Mouse (Mus musculus) right cerebral cortex, postnatal 10 days (tissue): ENCODE results near the gene Msx3.

ENCODE experiments used
- DNase-seq, 2 experiments: peaks; one replicate each; pipeline ENCODE4 v3.0.0; 2021; ENCODE audit warnings: low spot score in 2 of 2

Msx3 gene

DNA sequence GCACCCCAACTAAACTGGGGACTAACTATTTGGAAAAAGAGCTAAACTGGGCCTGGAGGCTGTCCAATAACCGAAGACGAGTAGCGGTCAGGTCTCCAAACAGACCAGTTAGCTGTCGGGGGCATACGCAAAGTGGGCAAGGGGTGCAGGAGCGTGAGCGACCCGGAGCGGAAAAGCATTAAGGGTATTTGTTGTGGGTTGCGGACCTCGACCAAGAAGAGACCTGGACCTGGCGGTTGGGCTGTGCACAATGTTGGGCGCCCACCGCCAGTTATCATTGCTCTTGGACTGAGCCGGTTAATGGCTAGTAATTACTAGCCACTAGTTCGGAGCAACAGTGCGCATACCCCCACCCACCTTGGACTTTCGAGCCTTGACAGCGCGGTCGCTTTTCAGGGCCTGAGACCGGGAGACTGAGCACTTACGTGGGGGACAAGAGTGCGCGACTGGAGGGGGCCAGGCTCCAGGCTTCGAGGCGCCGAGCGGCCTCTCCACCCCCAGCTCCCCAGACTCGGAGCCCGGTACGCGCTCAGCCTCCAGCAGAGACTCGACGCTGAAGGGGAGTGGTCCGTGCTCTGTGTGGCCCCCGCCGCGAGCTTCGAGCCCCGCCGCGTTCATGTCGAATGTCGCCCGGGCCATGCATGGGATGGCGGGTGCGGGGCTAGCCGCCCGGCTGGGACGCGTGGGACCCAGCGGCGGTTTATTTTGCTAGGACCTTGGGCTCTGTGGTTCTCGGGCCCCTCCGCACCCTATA, at the start of gene Msx3:
Gene Msx3, minus strand, starts transcription at position 729 of the 754 bp plus-strand sequence.
- DNase-seq, result no peak

GRCm38 (mm10) chr7:140098466-140098865, 49.6 kb upstream of the Msx3 start:
- no peak for DNase-seq

- DNase-seq, result no peak
Measured at GRCm38 (mm10) chr7:140096055-140096454, 47.2 kb upstream of the Msx3 start.

GRCm38 (mm10) chr7:140095556-140095955, 46.7 kb upstream of the Msx3 start:
- DNase-seq, result no peak

DNA sequence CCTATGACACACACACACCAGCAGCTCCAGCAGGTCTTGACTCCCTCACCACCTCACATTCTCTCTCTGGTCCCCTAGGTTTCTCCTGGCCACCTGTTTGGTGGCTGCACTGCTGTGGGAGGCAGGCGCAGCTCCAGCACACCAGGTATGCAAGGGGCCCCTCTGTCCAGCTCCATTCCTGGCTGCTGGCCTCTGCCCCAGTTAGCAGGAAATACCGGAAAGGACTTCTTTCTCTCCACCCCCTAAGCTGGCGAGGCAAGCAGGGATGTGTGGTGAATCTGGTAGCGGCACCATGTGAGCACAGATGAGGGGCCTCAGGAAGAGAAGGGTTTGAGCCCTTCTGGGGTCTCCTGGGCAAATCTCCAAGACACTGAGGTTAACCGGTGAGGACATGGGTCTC, 46.1 kb upstream of the Msx3 start:
- no peak for DNase-seq

DNA sequence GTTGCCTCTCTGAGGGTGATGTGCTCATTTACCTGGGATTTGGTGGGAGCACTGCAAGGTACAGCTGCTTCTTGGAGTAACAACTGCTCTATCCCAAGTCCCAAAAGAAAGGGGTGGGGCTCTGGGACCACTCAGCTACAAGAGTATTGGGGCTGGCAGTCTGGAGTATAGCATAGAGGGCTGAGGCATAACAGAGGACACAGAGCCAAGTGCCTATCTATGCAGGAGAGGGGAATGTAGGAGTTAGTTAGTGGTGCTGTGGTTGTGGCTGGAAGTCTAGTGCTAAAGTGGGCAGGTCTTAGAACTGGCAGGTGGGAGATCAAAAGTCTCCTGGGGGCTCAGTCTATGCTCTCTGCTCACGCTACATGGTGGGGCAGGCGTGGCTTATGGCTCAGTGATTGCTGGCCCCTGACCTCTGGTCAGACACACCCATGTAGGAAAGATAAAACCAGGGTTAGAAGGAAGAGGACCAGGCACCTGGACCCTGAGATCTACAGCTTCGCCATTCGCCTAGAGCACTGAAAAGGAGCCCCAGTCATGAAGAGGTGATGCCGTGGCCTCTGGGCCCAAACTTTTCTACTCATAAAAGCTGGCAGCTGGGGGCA, 44.1 kb upstream of the Msx3 start, which contains the start of gene Prap1:
Gene Prap1, plus strand, starts transcription at position 472 of the 605 bp plus-strand sequence.
- DNase-seq, result no peak

- DNase-seq, result no peak
Measured at GRCm38 (mm10) chr7:140090601-140091000, 41.7 kb upstream of the Msx3 start.

GRCm38 (mm10) chr7:140082242-140082678, 33.4 kb upstream of the Msx3 start, which contains the start of gene Caly:
Gene Caly, minus strand, starts transcription at chr7:140082548.
- peak; percentile 95 to 97 for DNase-seq

DNA sequence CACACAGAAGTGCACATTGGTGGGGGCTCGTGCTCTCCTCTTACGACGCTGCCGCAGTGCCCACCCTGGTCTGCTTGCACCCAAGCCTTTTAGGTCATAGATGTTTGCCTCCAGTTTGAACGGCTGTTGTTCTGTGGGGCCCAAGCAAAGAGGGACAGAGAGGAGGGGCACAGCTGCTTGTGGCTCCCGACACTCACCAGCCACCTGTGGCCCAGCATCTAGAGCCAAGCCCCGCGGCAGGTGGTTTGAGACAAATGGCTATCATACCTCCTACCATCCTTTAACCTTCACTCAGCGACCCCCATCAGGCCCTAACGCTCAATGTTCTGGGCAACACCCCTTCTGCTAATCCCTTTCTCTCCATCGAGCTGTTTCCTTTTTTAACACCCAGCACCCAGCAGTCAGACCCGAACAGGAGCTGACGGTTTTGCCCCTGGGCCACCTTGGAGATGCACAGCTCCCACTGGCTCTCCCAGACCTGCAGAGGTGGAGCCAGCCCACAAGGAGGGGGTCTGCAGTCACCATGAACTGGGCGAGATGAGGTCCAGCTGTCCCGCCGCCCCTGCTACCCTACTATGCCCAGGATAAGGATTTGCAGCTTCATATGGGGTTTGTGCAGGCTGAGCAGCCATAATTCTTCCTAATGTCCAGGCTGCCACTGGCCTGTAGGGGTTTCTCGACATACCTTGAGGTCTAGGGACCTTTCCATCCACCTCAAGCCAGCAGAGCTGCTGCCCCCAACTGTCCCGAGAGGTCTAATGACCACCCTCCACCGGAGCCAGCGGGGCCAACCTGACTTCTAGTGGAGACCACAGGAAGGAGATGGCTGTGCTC, 32.7 kb upstream of the Msx3 start:
- DNase-seq, result peak; percentile 60 to 74

GRCm38 (mm10) chr7:140080503-140081156, 31.7 kb upstream of the Msx3 start:
- peak; percentile 96 to 97 for DNase-seq

- peak; percentile 77 to 83 for DNase-seq
Measured at GRCm38 (mm10) chr7:140078711-140079110, 29.8 kb upstream of the Msx3 start.

GRCm38 (mm10) chr7:140077698-140078097, 28.8 kb upstream of the Msx3 start:
- DNase-seq, result no peak

DNA sequence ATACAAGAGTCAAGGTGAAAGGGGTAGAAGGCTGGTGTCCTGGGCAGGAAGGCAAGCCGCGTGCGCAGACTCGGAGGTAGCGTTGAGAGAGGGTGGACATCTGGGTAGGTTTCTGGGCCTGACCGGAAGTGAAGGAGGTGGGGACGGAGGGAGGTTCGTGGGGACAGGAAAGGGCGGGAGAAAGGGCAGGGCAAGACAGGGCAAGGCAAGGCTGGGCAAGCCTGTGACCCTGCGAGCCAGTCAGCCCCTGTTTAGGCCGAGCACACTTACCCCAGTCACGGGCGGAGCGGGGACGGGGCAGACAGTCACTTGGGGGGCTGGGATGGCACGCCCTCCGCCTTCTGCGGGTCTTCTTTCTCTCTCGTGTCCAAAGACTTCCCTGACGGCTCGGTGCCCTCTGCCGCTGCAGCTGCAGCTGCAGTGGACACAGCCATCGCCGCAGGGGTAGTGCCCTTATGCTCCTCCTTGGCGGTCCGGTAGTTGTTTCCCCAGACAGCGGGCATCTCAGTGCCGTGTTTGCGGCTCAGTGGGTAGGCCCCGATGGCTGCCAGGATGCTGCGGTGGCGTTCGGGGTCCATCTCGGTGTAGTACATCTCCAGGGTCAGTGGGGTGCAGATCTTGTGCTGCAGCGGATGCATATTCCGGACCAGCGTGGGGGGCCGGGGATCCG, 21.3 kb upstream of the Msx3 start:
- DNase-seq, result no peak

GRCm38 (mm10) chr7:140067397-140067796, 18.5 kb upstream of the Msx3 start:
- no peak for DNase-seq

DNA sequence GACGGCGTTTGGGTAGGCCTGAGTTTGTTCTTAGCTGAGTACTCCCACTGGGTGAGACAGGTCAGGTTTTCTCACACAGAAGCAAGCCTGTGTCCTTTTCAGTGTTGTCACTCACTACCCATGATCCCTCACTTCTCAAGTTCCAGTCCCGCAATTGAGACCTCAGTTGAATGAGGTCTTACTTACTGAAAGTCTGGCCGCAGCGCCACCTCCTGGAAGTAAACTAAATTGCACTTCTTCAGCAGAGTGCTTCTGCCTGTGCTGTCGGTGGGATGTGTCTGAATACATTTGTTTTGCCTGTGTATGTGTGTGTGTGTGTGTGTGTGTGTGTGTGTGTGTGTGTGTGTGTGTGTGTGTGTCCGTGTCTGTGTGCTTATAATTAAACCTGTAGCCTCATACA, 14.2 kb upstream of the Msx3 start:
- peak; percentile 85 to 86 for DNase-seq

- no peak for DNase-seq
Measured at GRCm38 (mm10) chr7:140062307-140062706, 13.4 kb upstream of the Msx3 start.

DNA sequence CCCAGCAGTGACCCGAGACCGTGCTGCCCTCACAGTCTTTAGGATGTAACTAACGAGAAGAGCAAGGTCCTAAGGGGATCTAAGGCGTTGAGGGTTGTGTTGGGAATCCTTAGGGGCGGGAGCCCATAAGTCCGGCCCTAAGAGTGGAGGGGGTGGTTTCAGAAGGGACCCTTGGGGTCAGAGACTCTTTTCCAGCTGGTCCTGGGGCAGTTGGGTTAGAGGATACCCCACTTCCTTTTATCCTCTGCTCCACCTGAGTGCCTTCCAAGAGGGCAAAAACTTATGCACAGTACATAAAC, 12.9 kb upstream of the Msx3 start:
- no peak for DNase-seq

GRCm38 (mm10) chr7:140060936-140061831, 12.3 kb upstream of the Msx3 start:
- DNase-seq, result peak; percentile 49 to 51

GRCm38 (mm10) chr7:140059601-140060000, 10.7 kb upstream of the Msx3 start:
- DNase-seq, result no peak

DNA sequence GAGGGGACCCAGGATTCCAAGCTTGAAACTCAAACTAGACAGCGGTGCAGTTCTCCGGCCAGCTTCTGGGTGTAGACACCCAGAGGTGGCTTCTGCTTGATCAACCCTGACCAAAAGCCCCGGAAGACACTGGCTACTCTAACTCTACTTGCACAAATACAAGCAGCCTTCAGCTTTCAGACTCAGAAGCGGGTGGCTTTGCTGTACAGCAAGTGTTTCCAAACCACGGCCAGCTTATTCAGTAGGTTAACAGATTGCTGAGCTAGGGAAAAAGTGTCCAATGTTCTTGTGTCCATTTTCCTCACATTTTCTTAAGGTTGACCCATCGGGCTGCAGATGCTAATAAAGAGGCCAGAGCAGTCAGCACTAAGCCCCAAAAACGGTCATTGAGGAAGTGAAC, 9.6 kb upstream of the Msx3 start:
- DNase-seq, result no peak
